Mouse (Mus musculus) cerebral cortex, adult 2 months (tissue): ENCODE results near the gene Coro2b.

Experiments used
- WGBS: fragments of 180-500 bp; shearing (Covaris S2); methylation state at CpG from one replicate; pipeline ENCODE4 v1.1.7; 2018; 5-methylcytosine and 5-hydroxymethylcytosine counted together

Gene Coro2b

DNA sequence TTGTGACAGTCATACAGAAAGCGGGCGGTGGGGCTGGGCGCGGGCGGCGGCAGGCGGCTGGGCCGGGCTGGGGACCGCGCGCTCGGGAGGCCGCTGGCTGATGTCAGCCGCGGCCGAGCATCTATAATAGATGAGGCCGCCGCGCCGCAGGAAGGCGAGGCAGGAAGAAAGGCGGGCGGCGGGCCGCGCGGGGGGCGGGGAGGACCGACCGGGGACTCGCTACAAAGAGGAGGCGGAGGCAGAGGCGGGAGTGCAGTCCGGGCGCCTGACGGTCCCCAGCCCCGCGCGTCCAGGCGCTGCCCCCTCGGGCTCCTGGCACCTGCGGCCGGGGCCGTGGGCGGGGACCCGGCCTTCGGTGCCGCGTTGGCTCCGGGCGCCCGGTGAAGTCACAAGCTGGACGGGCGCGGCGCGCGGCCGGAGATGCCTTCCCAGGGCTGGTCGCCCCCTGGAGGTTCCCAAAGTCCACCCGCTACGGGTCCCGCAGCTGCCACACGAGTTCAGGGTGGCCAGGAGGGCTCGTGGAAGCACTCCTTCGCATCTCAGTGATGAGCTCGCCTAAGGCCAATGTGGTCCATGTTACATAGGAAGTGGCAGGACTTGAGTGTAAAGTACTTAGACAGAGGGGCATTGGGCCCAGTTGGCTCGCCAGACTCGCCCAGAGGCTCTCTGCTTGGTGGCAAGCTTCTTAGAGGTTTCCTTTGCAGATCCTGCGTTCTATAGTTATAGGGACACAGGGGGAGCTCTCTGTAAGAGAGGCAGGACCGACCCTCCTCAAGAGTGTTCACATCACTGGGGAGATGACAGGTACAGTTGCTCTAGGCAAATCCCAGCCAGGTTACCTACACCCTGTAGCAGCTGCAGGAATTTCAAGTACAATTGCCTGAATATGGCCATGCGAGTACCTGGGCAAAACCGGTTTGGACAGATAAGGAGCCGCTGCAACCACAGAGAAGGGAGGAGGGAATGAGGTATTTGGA, at the start of gene Coro2b:
TSS of gene Coro2b (minus strand) at position 390 of the 977 bp plus-strand sequence.
- 2% methylated on average over 70 of the region's 74 CpGs for WGBS

- WGBS, result 51% methylated on average over 1 of the region's 1 CpGs
These were observed 40.7 kb upstream of the Coro2b start for GRCm38 (mm10) chr9:62577558-62577957.

DNA sequence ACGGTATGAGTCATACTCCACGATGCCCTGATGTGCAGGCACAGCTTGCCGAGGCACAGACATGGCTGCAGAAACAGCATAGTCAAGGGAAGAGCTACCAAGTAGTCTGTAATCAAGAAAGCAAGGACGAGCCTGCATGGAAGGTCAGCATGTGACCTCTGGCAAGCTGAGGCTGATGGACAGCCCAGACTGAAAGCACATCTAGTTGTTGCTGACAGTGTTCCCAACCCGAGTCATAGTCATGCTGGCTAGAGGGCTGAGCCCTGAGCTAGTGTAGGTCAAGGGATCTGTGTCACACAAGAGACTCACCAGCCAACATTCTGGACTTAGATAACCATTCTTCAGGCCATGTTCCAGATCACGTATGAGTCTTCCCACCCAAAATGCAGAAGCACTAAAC, 32.3 kb upstream of the Coro2b start:
- WGBS, result 87% methylated on average over 6 of the region's 6 CpGs

DNA sequence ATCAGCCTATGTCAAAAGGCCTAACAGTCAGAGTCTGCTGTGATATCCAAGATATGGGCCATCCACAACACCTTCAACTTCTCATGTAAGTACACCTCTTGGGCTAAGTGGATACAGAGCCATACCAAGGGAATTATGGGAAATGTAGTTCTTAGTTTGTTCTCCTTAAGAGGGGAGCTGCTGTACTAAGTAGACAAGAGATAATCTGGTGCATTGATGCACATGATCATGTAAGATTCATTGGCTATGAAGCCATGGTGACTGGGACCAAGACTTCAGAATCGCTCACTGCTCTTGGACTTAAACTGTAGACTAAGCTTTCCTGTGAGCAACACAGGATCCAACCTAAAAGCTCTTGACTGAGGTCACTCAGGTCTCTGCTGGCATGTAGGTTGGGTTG, 31.0 kb upstream of the Coro2b start:
- WGBS, result 100% methylated on average over 1 of the region's 1 CpGs

GRCm38 (mm10) chr9:62562236-62562635, 25.4 kb upstream of the Coro2b start:
- 94% methylated on average over 6 of the region's 6 CpGs for WGBS

GRCm38 (mm10) chr9:62560432-62560831, 23.6 kb upstream of the Coro2b start:
- 89% methylated on average over 4 of the region's 4 CpGs for WGBS

GRCm38 (mm10) chr9:62560006-62560405, 23.2 kb upstream of the Coro2b start:
- WGBS, result 29% methylated on average over 5 of the region's 5 CpGs

DNA sequence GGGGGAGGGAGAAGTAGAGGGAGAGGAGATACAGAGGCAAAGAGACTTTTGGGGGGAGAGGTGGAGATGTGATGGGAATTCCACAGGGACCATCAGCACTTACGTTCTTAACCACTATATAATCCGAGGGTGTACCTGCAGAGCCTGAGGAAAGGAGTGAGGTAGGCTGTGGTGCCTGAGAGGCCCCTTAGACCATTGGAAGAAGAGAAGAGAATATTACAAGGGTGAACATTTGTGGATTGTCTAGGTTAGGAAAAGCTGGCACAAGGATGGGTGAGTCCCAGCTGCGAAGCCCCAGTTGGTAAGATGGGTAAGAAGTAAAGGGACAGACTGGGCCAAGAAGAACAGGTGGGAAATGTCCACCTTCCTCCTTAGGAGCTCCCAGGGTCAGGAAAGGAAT, 22.6 kb upstream of the Coro2b start:
- 85% methylated on average over 3 of the region's 3 CpGs for WGBS

GRCm38 (mm10) chr9:62558058-62558457, 21.2 kb upstream of the Coro2b start:
- WGBS, result 98% methylated on average over 8 of the region's 8 CpGs

DNA sequence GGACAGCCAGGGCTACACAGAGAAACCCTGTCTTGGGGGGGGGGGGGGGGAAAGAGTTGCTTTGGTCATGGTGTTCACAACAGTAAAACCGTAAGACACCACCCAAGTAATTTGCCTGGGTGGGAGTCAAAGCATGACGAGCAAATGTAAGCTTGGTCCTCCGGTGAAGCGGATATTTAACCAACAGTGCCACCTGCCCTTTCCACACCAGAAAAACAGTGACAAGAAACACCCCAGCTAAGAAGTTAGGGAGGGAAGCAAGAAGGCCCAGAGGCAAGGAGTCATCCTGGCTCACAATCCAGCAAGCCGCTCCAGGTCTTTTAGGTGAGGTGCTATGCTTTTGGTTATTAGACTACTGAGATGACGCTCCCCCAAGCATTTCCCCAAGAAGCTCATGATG, 19.9 kb upstream of the Coro2b start:
- 91% methylated on average over 6 of the region's 6 CpGs for WGBS

GRCm38 (mm10) chr9:62555258-62555856, 18.5 kb upstream of the Coro2b start:
- 58% methylated on average over 5 of the region's 5 CpGs for WGBS

DNA sequence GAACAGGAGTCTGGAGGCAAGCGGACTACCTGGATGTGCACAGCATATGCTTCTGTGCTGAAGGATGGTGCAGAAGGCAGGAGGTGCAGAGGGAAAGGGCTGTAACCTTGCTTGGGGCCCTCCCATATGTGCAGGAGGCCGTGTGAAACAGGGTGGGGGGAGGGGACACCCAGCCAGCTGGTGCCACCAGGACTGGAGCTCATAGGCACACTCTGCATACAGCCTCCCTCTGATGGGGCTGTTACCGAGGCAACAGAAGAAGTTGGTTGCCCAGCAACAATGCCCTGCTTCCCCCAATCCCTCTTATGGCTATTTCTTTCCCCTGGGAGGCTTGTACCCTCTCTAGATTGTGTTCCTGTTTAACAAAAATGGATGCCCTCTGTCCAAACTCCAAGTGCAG, 17.8 kb upstream of the Coro2b start:
- WGBS, result 31% methylated on average over 3 of the region's 3 CpGs

GRCm38 (mm10) chr9:62553366-62553940, 16.6 kb upstream of the Coro2b start:
- WGBS, result 36% methylated on average over 7 of the region's 7 CpGs

DNA sequence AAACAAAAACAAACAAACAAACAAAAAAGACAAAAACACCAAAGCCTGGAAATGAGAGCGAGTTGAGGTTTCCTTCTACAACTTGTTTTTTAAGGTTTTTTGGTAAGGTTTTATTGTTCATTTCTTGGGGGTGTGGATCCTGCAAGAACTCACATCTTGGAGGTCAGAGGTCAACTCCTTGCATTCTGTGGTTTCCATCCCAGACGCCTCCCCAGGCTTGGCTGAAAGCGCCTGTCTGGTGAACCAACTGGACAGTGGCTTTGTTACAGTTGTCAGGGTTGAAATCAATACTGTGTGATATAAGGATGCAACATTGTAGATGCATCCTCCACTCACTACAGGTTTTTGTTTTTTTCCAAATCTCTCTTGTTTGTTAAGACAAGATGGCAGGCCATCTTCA, 14.7 kb upstream of the Coro2b start:
- WGBS, result 97% methylated on average over 3 of the region's 3 CpGs

DNA sequence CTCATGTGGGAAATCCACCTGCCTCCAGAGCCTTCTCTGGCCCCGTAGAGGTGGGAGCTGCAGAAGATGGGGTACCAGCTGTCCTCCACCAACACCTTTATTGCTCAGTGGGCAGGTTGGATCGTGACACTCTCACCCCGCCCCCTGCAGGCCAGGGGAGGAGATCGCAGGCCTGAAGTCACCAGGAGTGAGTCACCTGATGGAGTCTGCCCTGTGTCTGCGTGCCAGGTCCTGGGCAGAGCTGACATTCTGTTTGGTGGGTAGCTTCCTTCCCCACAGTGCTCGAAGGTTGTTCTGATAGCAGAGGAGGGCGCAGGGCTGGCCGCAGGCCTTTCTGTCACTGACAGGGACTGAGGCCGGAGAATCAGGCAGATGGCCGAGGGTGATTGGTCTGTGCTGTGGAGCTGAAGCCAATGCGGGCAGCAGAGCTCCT, 13.8 kb upstream of the Coro2b start:
- WGBS, result 50% methylated on average over 11 of the region's 11 CpGs

DNA sequence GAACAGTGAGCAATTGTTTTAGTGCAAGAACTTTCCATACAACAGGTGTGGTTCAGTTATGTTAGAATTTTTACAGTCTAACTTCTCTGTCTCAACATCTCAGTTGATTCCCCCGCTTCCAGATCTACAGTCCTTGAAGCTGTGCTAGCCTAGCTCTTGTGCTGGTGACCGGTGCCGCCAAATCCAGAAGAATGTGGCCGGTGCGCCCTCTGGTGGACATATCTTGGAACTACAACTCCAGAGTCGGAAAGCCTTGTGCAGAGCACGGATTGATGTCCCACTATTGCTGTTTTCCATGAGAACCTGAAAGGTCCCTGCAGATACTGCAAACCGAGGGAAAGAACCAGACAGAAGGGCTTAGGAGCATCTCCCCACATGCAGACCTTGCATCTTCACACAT, 13.0 kb upstream of the Coro2b start:
- WGBS, result 2% methylated on average over 8 of the region's 8 CpGs

DNA sequence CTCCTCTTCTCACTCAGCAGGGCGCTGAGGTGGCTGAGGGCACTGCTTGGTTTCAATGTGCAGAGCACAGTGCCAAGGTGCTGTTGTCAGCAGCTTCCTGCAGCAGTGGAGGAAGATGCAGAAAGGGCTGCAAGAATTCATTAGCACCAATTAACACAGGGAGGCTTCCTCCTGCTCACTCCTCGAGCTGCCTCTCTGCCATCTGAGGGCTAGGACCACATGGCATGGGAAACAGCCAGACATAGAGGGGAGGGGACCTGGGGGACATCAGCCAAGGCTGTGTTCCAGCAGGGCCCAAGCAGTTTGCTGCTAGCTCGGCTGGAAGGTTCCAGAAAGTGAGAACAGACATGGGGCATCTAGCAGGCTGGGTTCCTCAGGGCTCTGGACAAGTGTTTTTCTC, 10.6 kb upstream of the Coro2b start:
- WGBS, result 43% methylated on average over 3 of the region's 3 CpGs

- 48% methylated on average over 10 of the region's 10 CpGs for WGBS
These were observed 8.0 kb upstream of the Coro2b start for GRCm38 (mm10) chr9:62544856-62545255.

- WGBS, result 95% methylated on average over 4 of the region's 4 CpGs
These were observed 7.0 kb upstream of the Coro2b start for GRCm38 (mm10) chr9:62543878-62544277.

DNA sequence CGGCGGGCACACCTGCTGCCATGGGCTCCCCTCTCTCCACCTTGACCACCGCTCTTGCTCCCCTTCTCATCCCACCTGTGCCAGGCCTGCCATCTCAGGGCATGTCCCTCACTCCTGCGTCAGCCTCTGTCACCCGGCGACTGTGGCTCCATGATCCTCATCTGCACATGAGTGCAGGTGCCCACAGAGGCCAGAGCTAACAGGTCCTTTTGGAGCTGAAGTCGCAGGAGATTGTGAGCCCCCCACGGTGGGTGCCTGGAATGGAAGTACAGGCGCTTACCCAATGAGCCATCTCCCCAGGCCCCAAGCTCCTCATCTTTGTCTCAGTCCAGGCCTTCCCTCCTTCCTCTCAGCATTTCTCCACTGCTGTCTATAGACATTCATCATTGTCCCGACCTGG, 4.8 kb upstream of the Coro2b start:
- 68% methylated on average over 10 of the region's 10 CpGs for WGBS

DNA sequence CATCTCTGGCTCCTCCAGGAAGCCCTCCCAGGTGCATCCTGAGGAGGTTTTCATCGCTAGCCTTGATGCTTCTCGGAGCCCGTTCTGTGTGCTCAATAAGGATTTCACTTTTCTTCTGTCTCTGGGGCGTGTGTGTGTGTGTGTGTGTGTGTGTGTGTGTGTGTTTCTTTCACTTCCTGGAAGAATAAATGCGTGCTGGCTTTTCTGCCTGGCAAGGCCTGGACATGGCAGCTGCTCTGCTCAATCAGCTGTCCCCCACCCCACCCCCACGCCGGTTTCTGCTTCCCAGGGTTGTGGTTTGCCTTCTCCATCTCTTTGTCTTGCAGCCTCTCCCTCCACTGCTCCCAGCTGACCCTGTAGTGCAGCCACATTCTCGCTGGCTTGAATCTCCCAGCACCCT, 4.3 kb upstream of the Coro2b start:
- WGBS, result 25% methylated on average over 8 of the region's 8 CpGs

- WGBS, result 26% methylated on average over 10 of the region's 10 CpGs
These were observed 3.9 kb upstream of the Coro2b start for GRCm38 (mm10) chr9:62540736-62541135.

DNA sequence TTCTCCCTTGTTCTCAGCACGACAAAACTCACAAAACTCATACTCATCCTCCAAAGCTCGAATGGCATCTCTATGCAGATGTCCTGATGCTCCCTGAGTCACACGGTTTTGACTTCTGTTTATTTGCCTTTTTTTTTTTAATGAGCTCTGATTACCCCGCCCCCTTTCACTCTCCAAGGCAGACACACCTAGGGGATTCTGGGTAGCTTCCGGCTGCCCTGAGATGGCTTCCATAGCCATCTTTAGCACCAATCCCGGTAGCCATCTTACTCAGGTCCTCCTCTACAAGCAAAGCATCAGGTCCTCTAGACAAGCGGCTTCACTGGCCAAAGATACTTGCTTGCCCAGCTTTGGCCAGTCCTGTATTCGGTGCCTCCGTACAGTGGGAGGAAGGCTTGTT, 3.3 kb upstream of the Coro2b start:
- WGBS, result 61% methylated on average over 9 of the region's 9 CpGs
